Mouse (Mus musculus) heart, embryonic 10.5 days (tissue): Measurements from ENCODE around the gene Sox5. TPM values are rescaled to one million over a fixed set of nuclear protein-coding genes. Genes with fewer than 3 reads are reported as not detected.

Source experiments
- DNase-seq: peaks from one replicate; pipeline ENCODE4 v3.0.0-alpha.2; 2017; ENCODE audit warnings: low spot score
- H3K27ac ChIP-seq: fragments of 300-500 bp; sonication (generic); 2 replicates; pipeline ENCODE4 v1.5.1; 2016; ENCODE audit warnings: mild to moderate bottlenecking
- H3K27me3 ChIP-seq: fragments of 300-500 bp; sonication (generic); 2 replicates; pipeline ENCODE4 v1.6.1; 2016; ENCODE audit warnings: mild to moderate bottlenecking; ENCODE audit not compliant: poor library complexity, insufficient read depth, severe bottlenecking
- H3K36me3 ChIP-seq: fragments of 300-500 bp; sonication (generic); 2 replicates; pipeline ENCODE4 v1.6.1; 2016; ENCODE audit warnings: mild to moderate bottlenecking, moderate library complexity
- H3K4me1 ChIP-seq: fragments of 300-500 bp; sonication (generic); 2 replicates; pipeline ENCODE4 v1.6.1; 2016; ENCODE audit warnings: mild to moderate bottlenecking
- H3K4me3 ChIP-seq: fragments of 300-500 bp; sonication (generic); 2 replicates; pipeline ENCODE4 v1.5.1; 2016; ENCODE audit warnings: mild to moderate bottlenecking, moderate library complexity
- H3K9me3 ChIP-seq: fragments of 300-500 bp; sonication (generic); 2 replicates; pipeline ENCODE4 v1.6.1; 2016; ENCODE audit warnings: mild to moderate bottlenecking, moderate library complexity
- WGBS: fragments of 180-500 bp; shearing (Covaris S2); methylation state at CpG from one replicate; pipeline ENCODE4 v1.1.7; 2016; 5-methylcytosine and 5-hydroxymethylcytosine counted together
- polyA plus RNA-seq: library from polyadenylated mRNA; unstranded; fragments of >200 nt; fragmentation: Nextera tagmentation; extraction: Ambion mirVana; gene quantifications from 2 replicates; pipeline ENCODE4 v1.2.1, GENCODE M21; 2016

Gene Sox5
- polyA plus RNA-seq, 1 experiment from 2014 or later, result 17.1 TPM

DNA sequence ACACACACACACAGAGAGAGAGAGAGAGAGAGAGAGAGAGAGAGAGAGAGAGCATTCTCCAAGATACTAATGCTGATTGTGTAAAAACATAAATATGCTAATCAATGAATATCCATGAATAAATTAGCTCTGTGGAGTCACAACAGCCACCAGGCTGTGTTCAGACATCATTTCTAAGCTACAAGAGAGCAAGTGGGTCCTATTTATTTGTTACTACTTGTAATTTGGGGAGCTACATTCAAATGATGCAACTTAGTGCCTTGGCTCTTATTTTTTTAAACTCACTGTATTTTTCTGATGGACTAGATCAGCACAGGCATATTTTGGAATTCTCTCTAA, 877.1 kb downstream of the Sox5 start:
- DNase-seq, result no peak
- no peak overlapping the region for H3K4me3 ChIP-seq
- no peaks in the 10 kb centered on the region for H3K36me3 ChIP-seq
- H3K4me1 ChIP-seq, result 0 out of 2 replicates have a peak, but pooled peaks cover 4% of the 10 kb centered on the region
- no peaks in the 10 kb centered on the region for H3K27me3 ChIP-seq
- H3K27ac ChIP-seq, result no peak overlapping the region
- H3K9me3 ChIP-seq, result no peaks in the 10 kb centered on the region

GRCm38 (mm10) chr6:143903981-143904692, 877.6 kb downstream of the Sox5 start:
- WGBS, result 78% methylated on average over 10 of the region's 10 CpGs
- no peak for DNase-seq
- 0 out of 2 replicates have a peak, but pooled peaks cover 4% of the 10 kb centered on the region for H3K4me1 ChIP-seq
- no peak overlapping the region for H3K27ac ChIP-seq
- no peak overlapping the region for H3K4me3 ChIP-seq
- no peaks in the 10 kb centered on the region for H3K36me3 ChIP-seq
- no peaks in the 10 kb centered on the region for H3K9me3 ChIP-seq
- H3K27me3 ChIP-seq, result no peaks in the 10 kb centered on the region

DNA sequence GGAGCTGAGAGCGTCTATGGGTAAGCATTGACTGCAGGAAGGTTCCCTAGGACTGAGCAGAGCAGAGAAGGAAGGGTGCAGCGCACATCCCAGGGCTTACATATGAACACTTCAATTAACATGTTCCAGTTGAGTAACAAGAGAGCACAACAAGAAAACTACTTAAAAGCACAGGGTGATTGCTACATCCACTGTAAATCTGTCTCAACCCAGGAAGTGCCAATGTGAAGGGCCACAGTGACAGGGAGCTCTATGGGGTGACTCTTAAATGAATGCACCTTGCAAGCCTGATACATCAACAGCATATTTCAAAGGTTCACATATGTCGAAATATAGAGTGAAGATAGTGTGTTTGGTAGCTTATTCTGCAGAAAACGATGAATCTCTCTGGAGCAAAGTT, 880.9 kb downstream of the Sox5 start:
- Histone ChIP-seq H3K36me3 (no peaks in the 10 kb centered on the region), H3K27ac (no peak overlapping the region), H3K9me3 (no peaks in the 10 kb centered on the region), H3K27me3 (no peaks in the 10 kb centered on the region), H3K4me1 (no peaks in the 10 kb centered on the region), H3K4me3 (no peak overlapping the region)
- no peak for DNase-seq
- 88% methylated on average over 4 of the region's 4 CpGs for WGBS

- no peak for DNase-seq
- Histone ChIP-seq H3K9me3 (no peaks in the 10 kb centered on the region), H3K36me3 (no peaks in the 10 kb centered on the region), H3K4me1 (no peaks in the 10 kb centered on the region), H3K27me3 (no peaks in the 10 kb centered on the region), H3K4me3 (no peak overlapping the region), H3K27ac (no peak overlapping the region)
- 86% methylated on average over 6 of the region's 6 CpGs for WGBS
Observed at GRCm38 (mm10) chr6:143895092-143895491, 886.7 kb downstream of the Sox5 start.

DNA sequence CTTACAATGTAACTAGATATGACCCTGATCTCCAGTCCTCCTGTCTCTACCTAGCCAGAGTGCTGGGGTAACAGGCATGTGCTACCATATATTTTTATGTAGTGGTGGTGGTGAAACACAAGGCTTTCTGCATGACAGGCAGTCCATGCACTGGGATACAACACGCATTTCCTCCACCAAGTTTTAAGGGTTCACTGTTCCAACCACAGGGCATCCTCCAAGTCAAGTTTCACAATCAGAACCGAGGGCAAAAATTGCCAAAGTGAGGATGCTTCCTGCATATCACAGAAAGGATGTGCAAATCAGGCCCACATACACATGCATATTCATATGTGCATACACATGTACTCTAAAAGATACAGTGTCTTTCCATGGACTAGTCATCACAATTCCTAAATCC, 888.9 kb downstream of the Sox5 start:
- no peak for DNase-seq
- Histone ChIP-seq H3K9me3 (no peaks in the 10 kb centered on the region), H3K27me3 (no peaks in the 10 kb centered on the region), H3K4me1 (no peaks in the 10 kb centered on the region), H3K4me3 (no peak overlapping the region), H3K36me3 (no peaks in the 10 kb centered on the region), H3K27ac (no peak overlapping the region)
- 78% methylated on average over 2 of the region's 2 CpGs for WGBS

DNA sequence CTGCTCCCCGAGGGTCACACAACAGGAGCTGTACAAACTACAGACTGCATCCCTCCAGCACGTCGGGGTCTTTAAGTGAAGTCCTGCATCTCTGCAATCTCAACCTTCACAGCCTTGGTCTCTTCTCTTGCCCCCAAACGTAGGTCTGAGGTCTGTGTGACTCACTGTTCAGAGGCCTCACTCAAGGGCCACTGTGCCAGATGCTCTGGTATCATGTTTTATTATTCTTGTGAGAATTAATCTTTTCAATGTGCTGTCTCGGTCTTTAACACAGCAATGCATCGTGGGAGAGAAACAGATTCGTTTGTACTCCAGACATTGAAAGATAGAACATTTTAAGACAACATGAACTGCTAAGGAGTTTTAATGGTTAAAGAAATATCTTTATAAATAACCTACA, 893.2 kb downstream of the Sox5 start:
- no peaks in the 10 kb centered on the region for H3K36me3 ChIP-seq
- H3K4me1 ChIP-seq, result no peaks in the 10 kb centered on the region
- 80% methylated on average over 7 of the region's 7 CpGs for whole genome bisulfite sequencing
- H3K9me3 ChIP-seq, result no peaks in the 10 kb centered on the region
- DNase-seq, result no peak
- H3K27ac ChIP-seq, result no peak overlapping the region
- H3K4me3 ChIP-seq, result no peak overlapping the region
- H3K27me3 ChIP-seq, result no peaks in the 10 kb centered on the region

GRCm38 (mm10) chr6:143878525-143878924, 903.3 kb downstream of the Sox5 start:
- WGBS, result 83% methylated on average over 6 of the region's 6 CpGs
- DNase-seq, result no peak
- Histone ChIP-seq H3K9me3 (no peaks in the 10 kb centered on the region), H3K4me1 (no peaks in the 10 kb centered on the region), H3K4me3 (no peak overlapping the region), H3K27me3 (0 out of 2 replicates have a peak, but pooled peaks cover 4% of the 10 kb centered on the region), H3K27ac (no peak overlapping the region), H3K36me3 (no peaks in the 10 kb centered on the region)

GRCm38 (mm10) chr6:143868790-143869189, 913.0 kb downstream of the Sox5 start:
- H3K4me1 ChIP-seq, result peaks cover 32% of the 10 kb centered on the region
- 45% methylated on average over 3 of the region's 3 CpGs for WGBS
- H3K9me3 ChIP-seq, result no peaks in the 10 kb centered on the region
- no peak for DNase-seq
- H3K27me3 ChIP-seq, result peaks cover under 1% of the 10 kb centered on the region; the same call in 1 of the 2 replicates
- no peaks in the 10 kb centered on the region for H3K36me3 ChIP-seq
- no peak overlapping the region for H3K4me3 ChIP-seq
- H3K27ac ChIP-seq, result no peak overlapping the region

DNA sequence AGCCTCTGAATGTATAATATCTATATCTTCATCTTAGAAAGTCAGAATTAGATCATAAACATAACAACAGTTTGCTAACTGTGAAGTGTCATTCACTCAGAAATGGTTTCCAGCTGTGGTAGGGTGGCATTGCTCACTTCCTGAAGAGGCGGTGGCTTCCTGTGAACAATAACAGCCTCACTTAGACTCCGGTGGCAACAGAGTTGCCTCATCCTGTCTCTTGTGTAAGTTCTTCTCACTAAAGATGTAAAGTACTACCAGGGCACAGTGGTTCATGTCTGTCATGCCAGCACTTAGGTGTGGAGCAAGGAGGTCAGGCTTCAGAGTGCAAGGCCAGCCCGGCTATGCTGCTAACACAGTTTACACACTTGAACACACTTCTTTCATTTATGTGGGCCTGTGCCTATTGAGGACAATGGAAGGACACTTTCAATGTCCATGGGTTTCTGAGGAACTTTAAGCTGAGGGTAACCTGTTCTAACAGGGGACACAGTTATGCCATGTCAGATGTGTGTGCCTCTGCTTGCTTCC, 913.6 kb downstream of the Sox5 start:
- H3K27ac ChIP-seq, result no peak overlapping the region
- no peak for DNase-seq
- no peak overlapping the region for H3K4me3 ChIP-seq
- H3K27me3 ChIP-seq, result peaks cover 4% of the 10 kb centered on the region; the same call in 1 of the 2 replicates
- peaks cover 33% of the 10 kb centered on the region for H3K4me1 ChIP-seq
- no peaks in the 10 kb centered on the region for H3K36me3 ChIP-seq
- H3K9me3 ChIP-seq, result no peaks in the 10 kb centered on the region
- 67% methylated on average over 3 of the region's 3 CpGs for WGBS

DNA sequence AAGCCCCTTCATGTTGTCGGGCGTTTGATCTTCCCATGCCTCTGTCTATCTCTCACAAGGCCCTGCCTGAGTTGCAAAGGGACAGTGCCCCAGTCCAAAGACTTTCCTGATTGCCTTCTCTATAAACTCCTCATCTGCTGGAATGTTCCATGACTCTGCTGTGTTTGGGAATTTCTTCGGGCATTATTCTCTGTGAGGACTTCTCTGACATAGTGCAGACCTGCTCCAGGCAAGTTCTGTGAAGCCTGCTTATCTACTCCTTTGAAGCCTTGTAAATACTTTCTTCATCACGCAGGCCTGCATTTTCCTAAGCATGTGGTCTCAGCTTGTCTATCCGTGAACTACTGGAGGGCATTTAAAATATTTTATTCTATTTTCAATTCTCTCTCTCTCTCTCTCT, 914.7 kb downstream of the Sox5 start:
- H3K27ac ChIP-seq, result 0 out of 2 replicates have a peak overlapping the region, but pooled peaks have one; percentile 10
- H3K36me3 ChIP-seq, result no peaks in the 10 kb centered on the region
- H3K4me3 ChIP-seq, result no peak overlapping the region
- H3K27me3 ChIP-seq, result peaks cover 13% of the 10 kb centered on the region
- H3K9me3 ChIP-seq, result no peaks in the 10 kb centered on the region
- 16% methylated on average over 5 of the region's 5 CpGs for WGBS
- DNase-seq, result peak; percentile 80
- H3K4me1 ChIP-seq, result peaks cover 36% of the 10 kb centered on the region

DNA sequence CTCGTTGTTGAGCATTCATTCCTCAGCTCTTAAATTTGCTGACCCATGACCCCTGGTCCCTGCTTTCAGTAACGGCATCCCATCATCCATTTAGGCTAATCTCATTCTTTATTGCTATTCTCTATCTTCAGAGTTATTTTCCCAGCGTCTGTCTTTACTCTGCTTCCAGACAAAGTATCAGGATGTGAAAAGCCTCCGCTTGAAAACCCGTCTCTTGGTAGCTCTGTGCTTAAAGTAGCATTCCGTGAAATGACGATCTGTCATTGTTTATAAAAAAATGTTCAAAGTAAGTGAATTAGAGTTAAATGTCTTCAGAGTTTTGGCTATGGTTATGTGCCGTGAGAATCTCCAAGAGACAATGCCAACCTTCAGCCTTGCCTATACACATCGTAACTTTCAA, 915.2 kb downstream of the Sox5 start:
- H3K27me3 ChIP-seq, result peaks cover 18% of the 10 kb centered on the region
- no peaks in the 10 kb centered on the region for H3K9me3 ChIP-seq
- H3K4me3 ChIP-seq, result no peak overlapping the region
- WGBS, result 29% methylated on average over 9 of the region's 9 CpGs
- no peak for DNase-seq
- 0 out of 2 replicates have a peak overlapping the region, but pooled peaks have one; percentile 10 for H3K27ac ChIP-seq
- H3K36me3 ChIP-seq, result no peaks in the 10 kb centered on the region
- peaks cover 36% of the 10 kb centered on the region for H3K4me1 ChIP-seq

GRCm38 (mm10) chr6:143862611-143863110, 919.1 kb downstream of the Sox5 start:
- WGBS, result 68% methylated on average over 6 of the region's 6 CpGs
- Histone ChIP-seq H3K9me3 (no peaks in the 10 kb centered on the region), H3K27ac (no peak overlapping the region), H3K4me3 (no peak overlapping the region), H3K36me3 (no peaks in the 10 kb centered on the region), H3K27me3 (peaks cover 48% of the 10 kb centered on the region), H3K4me1 (peaks cover 33% of the 10 kb centered on the region)
- no peak for DNase-seq

DNA sequence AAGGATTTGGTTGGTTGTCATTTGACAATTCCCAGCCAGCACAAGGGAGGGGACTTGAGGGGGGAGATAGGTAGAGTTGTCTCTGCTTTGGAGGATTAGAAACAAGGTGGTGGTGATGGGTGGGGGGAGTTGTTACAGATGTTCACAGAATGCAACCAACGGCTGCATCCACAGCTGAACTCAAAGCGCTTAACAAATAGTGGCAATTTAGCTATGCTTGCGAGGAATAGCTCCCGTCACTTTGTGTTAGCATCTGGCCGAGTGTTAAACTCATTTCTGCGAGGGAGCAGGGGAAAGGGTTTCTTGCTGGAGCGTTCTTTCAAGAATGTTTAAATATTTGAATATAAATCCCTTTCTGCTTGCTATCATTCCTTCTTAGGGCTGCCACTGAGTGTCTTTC, 921.7 kb downstream of the Sox5 start:
- Histone ChIP-seq H3K27me3 (peaks cover 62% of the 10 kb centered on the region), H3K36me3 (no peaks in the 10 kb centered on the region), H3K4me3 (no peak overlapping the region), H3K27ac (no peak overlapping the region), H3K4me1 (peaks cover 11% of the 10 kb centered on the region), H3K9me3 (no peaks in the 10 kb centered on the region)
- no peak for DNase-seq
- 84% methylated on average over 7 of the region's 7 CpGs for WGBS
